Mouse (Mus musculus): Measurements from ENCODE around the gene Hist1h2ae.

Hist1h2ae gene

DNA sequence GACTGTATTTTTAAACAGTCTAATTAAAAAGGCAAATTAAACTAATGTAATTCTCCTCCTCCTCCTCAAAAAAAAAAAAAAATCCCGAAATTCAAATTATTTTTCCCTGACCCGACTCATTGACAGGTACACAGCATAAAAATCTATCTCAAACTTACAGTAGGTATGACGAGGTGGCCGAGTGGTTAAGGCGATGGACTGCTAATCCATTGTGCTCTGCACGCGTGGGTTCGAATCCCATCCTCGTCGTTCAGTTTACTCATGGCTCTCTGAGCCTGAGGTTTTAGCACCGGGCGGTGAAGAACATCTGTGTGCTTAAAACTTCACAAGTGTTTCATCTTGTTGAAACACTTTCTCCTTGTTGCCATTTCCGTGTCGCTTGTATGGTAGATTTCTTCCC lies 49.3 kb downstream of the Hist1h2ae start:
- DNase-seq (ENCODE audit: low spot score): no peak
